Mouse (Mus musculus) bone marrow, adult 2 months (tissue): ENCODE data around the gene Klhl25.

ENCODE experiments used
- CTCF ChIP-seq: fragments of 200-500 bp; IDR thresholded peaks from 2 replicates; pipeline ENCODE4 v1.5.1; 2011; ENCODE audit warnings: low read length, control low read depth; ENCODE audit not compliant: control insufficient read depth, insufficient read depth
- POLR2A ChIP-seq: fragments of 200-500 bp; IDR thresholded peaks from 2 replicates; pipeline ENCODE4 v1.6.1; 2011; ENCODE audit warnings: low read depth, mild to moderate bottlenecking, control low read depth, low read length, borderline replicate concordance; ENCODE audit not compliant: control insufficient read depth

GRCm38 (mm10) chr7:75899954-75900353 is 51.8 kb downstream of the Klhl25 start:
- TF ChIP-seq POLR2A (no peak), CTCF (no peak)
